Mouse (Mus musculus): ENCODE data around the gene Lrrc28.

- TF ChIP-seq CTCF (IDR thresholded peaks at IDR 0.05) (no peak), EP300 (IDR thresholded peaks at IDR 0.05) (no peak)
These were observed 9.6 kb upstream of the Lrrc28 start for GRCm38 (mm10) chr7:67654668-67655067.
